Mouse (Mus musculus) E14TG2a.4 (cell line): ENCODE measurements around the gene Pkn3.

Experiments
- CTCF ChIP-seq: conservative IDR thresholded peaks from 2 replicates; pipeline ENCODE4 v1.5.1; 2014; ENCODE audit warnings: low read length
- NANOG ChIP-seq: IDR thresholded peaks from 2 replicates; pipeline ENCODE4 v1.6.1; 2014; ENCODE audit warnings: borderline replicate concordance, low read length, mixed read lengths
- POU5F1 ChIP-seq: IDR thresholded peaks from 2 replicates; pipeline ENCODE4 v1.6.1; 2014; ENCODE audit warnings: low read length, borderline replicate concordance

DNA sequence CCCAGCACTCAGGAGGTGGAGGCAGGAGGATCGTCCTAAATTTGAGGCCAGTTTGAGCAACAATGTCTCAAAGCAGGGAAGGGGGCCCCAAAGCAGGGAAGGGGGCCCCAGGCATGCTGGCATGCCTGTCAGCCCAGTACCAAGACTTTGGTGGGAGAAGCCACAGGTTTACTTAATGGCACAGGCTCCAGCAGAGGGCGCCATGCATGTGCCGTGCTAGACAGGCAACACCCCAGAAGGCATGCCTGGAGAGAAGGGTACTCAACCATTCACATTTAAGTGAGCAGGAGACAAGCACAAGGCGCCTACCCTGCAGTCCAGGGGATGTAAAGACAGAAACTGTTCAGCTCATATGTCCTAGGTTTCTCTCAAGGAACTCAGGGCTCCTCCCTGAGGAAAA, 35.0 kb upstream of the Pkn3 start:
- TF ChIP-seq CTCF (peak; percentile 73), NANOG (peak; percentile 17; the same call in 1 of the 2 replicates), POU5F1 (no peak)
